In the genomic region with DNA sequence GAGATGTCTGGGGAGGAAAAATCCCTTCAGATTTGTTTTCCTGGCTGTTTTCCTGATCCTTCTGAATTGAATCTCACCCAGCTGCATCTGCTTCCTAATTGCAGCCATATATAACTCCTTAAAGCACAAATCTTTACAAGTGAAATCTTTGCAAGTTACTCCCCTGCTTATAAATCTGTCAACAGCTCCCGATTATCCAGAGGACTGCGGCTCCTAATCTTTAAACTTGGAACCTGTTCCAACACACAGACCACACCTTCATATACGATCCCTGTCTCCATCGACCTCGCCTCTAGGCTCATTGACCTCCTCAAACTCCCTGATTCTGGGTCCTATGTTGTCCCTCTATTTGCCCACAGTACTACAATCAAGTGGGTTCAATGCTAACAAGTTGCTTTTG, we compare ENCODE assay signal across 32 mouse cellular contexts. TPM values are rescaled to one million over a fixed set of nuclear protein-coding genes. Genes with fewer than 3 reads are reported as not detected.
DNase-seq lines count a peak whose midpoint lies in the region; ATAC-seq and TF ChIP-seq lines count a peak whose summit lies in the region.
"Had no signal": no experiment of that assay in that cellular context is flagged by ENCODE, and none has a peak within 500 bp of the region (broad histone marks: within the 10 kb centered on the region; RNA-seq: fewer than 3 reads in every experiment).

No protein-coding gene starts in this region.

- H3K9ac ChIP-seq in kidney, postnatal 0 days (ENCODE audit: low read depth, low read length): no peak overlapping the region
- no peak overlapping the region for H3K9ac ChIP-seq in limb, embryonic 14.5 days (ENCODE audit: low read depth, low read length, severe bottlenecking)
- H3K9ac ChIP-seq in intestine, embryonic 16.5 days (ENCODE audit: low read depth, low read length): no peak overlapping the region
- H3K9ac ChIP-seq: embryonic facial prominence, embryonic 15.5 days; heart, embryonic 12.5 days had no signal

- no peak overlapping the region for H3K27ac ChIP-seq in kidney, postnatal 0 days
- H3K27ac ChIP-seq in limb, embryonic 14.5 days (replicated peaks; ENCODE audit: low read depth, low read length): no peak overlapping the region
- no peak overlapping the region for H3K27ac ChIP-seq in intestine, embryonic 16.5 days (ENCODE audit: low read length)
- H3K27ac ChIP-seq: embryonic facial prominence, embryonic 15.5 days; forebrain, embryonic 10.5 days; hindbrain, embryonic 10.5 days had no signal

- H3K4me2 ChIP-seq in kidney, postnatal 0 days (ENCODE audit: low read length): no peak overlapping the region
- H3K4me2 ChIP-seq in limb, embryonic 14.5 days (replicated peaks; ENCODE audit: low read depth, low read length, severe bottlenecking): no peak overlapping the region
- no peak overlapping the region for H3K4me2 ChIP-seq in intestine, embryonic 16.5 days (ENCODE audit: low read depth, low read length)
- H3K4me2 ChIP-seq: embryonic facial prominence, embryonic 15.5 days; heart, embryonic 12.5 days had no signal

- H3K27me3 ChIP-seq in kidney, postnatal 0 days (ENCODE audit: insufficient read depth, low read length): no peaks in the 10 kb centered on the region
- no peaks in the 10 kb centered on the region for H3K27me3 ChIP-seq in limb, embryonic 14.5 days (ENCODE audit: control insufficient read depth, insufficient read depth, low read length)
- no peaks in the 10 kb centered on the region for H3K27me3 ChIP-seq in intestine, embryonic 16.5 days (replicated peaks; ENCODE audit: control insufficient read depth, insufficient read depth, low read length)
- H3K27me3 ChIP-seq: embryonic facial prominence, embryonic 15.5 days; heart, embryonic 12.5 days had no signal

- DNase-seq in frontal cortex, postnatal 14 days (ENCODE audit: low spot score in 2 of 2): no peak
- peak; percentile 37 for DNase-seq in kidney, postnatal 0 days (ENCODE audit: low spot score)
- DNase-seq in kidney, adult 18-20 months: no peak
- peak; percentile 11 for DNase-seq in embryo, embryonic 11.5 days (ENCODE audit: low read depth, low spot score)
- peak; percentile 42 for DNase-seq in limb, embryonic 14.5 days (ENCODE audit: low spot score)
- no peak for DNase-seq in left cerebral cortex, adult 18-20 months (ENCODE audit: low spot score in 2 of 2)
- DNase-seq: adrenal gland, postnatal 14 days; cerebellum, adult 18-20 months; cerebellum, adult 9-11 months; cerebellum, postnatal 36 days; gastrocnemius, postnatal 14 days; kidney, adult 2 months had no signal

- no peak overlapping the region for H3K4me3 ChIP-seq in kidney, postnatal 0 days (replicated peaks; ENCODE audit: low read depth, low read length)
- H3K4me3 ChIP-seq in limb, embryonic 14.5 days (replicated peaks; ENCODE audit: low read length): no peak overlapping the region
- no peak overlapping the region for H3K4me3 ChIP-seq in intestine, embryonic 16.5 days (ENCODE audit: low read length)
- H3K4me3 ChIP-seq: embryonic facial prominence, embryonic 15.5 days; erythroblast, embryonic 14.5 days; forebrain, embryonic 10.5 days; heart, embryonic 12.5 days; hindbrain, embryonic 10.5 days had no signal

- WGBS in kidney, postnatal 0 days: 33% methylated on average over 5 of the region's 5 CpGs
- WGBS in limb, embryonic 14.5 days: 16% methylated on average over 5 of the region's 5 CpGs
- WGBS in intestine, embryonic 16.5 days: 48% methylated on average over 5 of the region's 5 CpGs

- TF ChIP-seq POLR2A in limb, embryonic 14.5 days (IDR thresholded peaks at IDR 0.05; ENCODE audit: borderline replicate concordance, extremely low read depth, insufficient read depth, insufficient read length): no peak

- no peak for TF ChIP-seq CTCF in kidney, postnatal 0 days (IDR thresholded peaks at IDR 0.05; ENCODE audit: low read depth)

- H3K9me3 ChIP-seq in kidney, postnatal 0 days (replicated peaks; ENCODE audit: low read length): no peaks in the 10 kb centered on the region
- no peaks in the 10 kb centered on the region for H3K9me3 ChIP-seq in limb, embryonic 14.5 days (ENCODE audit: control insufficient read depth, low read length)
- no peaks in the 10 kb centered on the region for H3K9me3 ChIP-seq in intestine, embryonic 16.5 days (ENCODE audit: control insufficient read depth, low read length)
- H3K9me3 ChIP-seq: embryonic facial prominence, embryonic 15.5 days; forebrain, embryonic 10.5 days; heart, embryonic 12.5 days; hindbrain, embryonic 10.5 days had no signal

- H3K36me3 ChIP-seq in kidney, postnatal 0 days (ENCODE audit: insufficient read depth, low read length): no peaks in the 10 kb centered on the region
- no peaks in the 10 kb centered on the region for H3K36me3 ChIP-seq in limb, embryonic 14.5 days (ENCODE audit: control insufficient read depth, insufficient read depth, low read length)
- no peaks in the 10 kb centered on the region for H3K36me3 ChIP-seq in intestine, embryonic 16.5 days (ENCODE audit: control insufficient read depth, insufficient read depth, low read length)
- H3K36me3 ChIP-seq: embryonic facial prominence, embryonic 15.5 days; forebrain, embryonic 10.5 days; heart, embryonic 12.5 days; hindbrain, embryonic 10.5 days had no signal

- ATAC-seq in frontal cortex, adult (ENCODE audit: low TSS enrichment): 0 out of 2 replicates have a peak, but pooled peaks have one; percentile 14
- ATAC-seq in kidney, postnatal 0 days (replicated peaks; ENCODE audit: low FRiP score, low read depth): no peak
- ATAC-seq in limb, embryonic 14.5 days (ENCODE audit: low FRiP score, low read depth): no peak
- no peak for ATAC-seq in intestine, embryonic 16.5 days
- ATAC-seq: activated CD4-positive, CD25-positive, alpha-beta regulatory T cell, adult 4 months; forebrain, embryonic 14.5 days; hindbrain, embryonic 16.5 days; Patski had no signal

- H3K4me1 ChIP-seq in kidney, postnatal 0 days (replicated peaks; ENCODE audit: insufficient read depth, low read length): no peaks in the 10 kb centered on the region
- no peaks in the 10 kb centered on the region for H3K4me1 ChIP-seq in limb, embryonic 14.5 days (ENCODE audit: control insufficient read depth, insufficient read depth, low read length)
- H3K4me1 ChIP-seq in intestine, embryonic 16.5 days (ENCODE audit: control insufficient read depth, insufficient read depth, low read length): no peaks in the 10 kb centered on the region
- H3K4me1 ChIP-seq: embryonic facial prominence, embryonic 15.5 days; forebrain, embryonic 10.5 days; heart, embryonic 12.5 days; hindbrain, embryonic 10.5 days had no signal

RNA-seq across cellular contexts. Expression of gene Gm8994, which starts 13.3 kb away (rescaled TPM):
- not detected in 2 replicates for polyA plus RNA-seq in kidney, postnatal 0 days (2015; fragmentation: Nextera tagmentation; extraction: Ambion mirVana)
- 0.05 and 0.15 TPM in 2 replicates for polyA plus RNA-seq in limb, embryonic 14.5 days (2012; rRNA removed)
- 0.15 TPM in 1 of 2 replicates, not detected in the other for polyA plus RNA-seq in limb, embryonic 14.5 days (2014; fragmentation: Nextera tagmentation; extraction: Ambion mirVana)
- not detected in 2 replicates for polyA plus RNA-seq in intestine, embryonic 16.5 days (2015; fragmentation: Nextera tagmentation; extraction: Ambion mirVana)
- total RNA-seq in left cerebral cortex, adult 18-20 months (2021): not detected
- total RNA-seq: adrenal gland, adult 18-20 months; adrenal gland, postnatal 14 days; CH12.LX; gastrocnemius, adult 18-20 months; gastrocnemius, postnatal 14 days; granulocyte monocyte progenitor cell, adult 5-6 weeks; heart, postnatal 25 days had no signal
- polyA plus RNA-seq: activated CD4-positive, CD25-positive, alpha-beta regulatory T cell, adult 4 months; embryonic facial prominence, embryonic 11.5 days; embryonic facial prominence, embryonic 15.5 days; erythroblast, embryonic 14.5 days; forebrain, embryonic 10.5 days; forebrain, embryonic 14.5 days; frontal cortex, adult 2 months; heart, embryonic 12.5 days; heart, embryonic 16.5 days; hindbrain, embryonic 10.5 days; hindbrain, embryonic 16.5 days; intestine, embryonic 14.5 days; kidney, adult 2 months had no signal

Comparison
In these comparisons a context has a peak if more than half of its experiments do, and no peak if none do; other contexts are left out.
1. DNase-seq: peak in kidney, postnatal 0 days (single experiment), embryo, embryonic 11.5 days (single experiment) and limb, embryonic 14.5 days (single experiment); none in frontal cortex, postnatal 14 days (0 of 2), kidney, adult 18-20 months (single experiment) and left cerebral cortex, adult 18-20 months (0 of 2).